Mouse (Mus musculus): ENCODE results near the gene Kcnj6.

GRCm38 (mm10) chr16:94729236-94729635 is 268.3 kb downstream of the Kcnj6 start:
- TF ChIP-seq CTCF (IDR thresholded peaks at IDR 0.05; ENCODE audit: extremely low read depth, insufficient read length, insufficient replicate concordance, low read depth, low read length) (no peak), POLR2A (IDR thresholded peaks at IDR 0.05; ENCODE audit: low read depth, low read length) (no peak)

Measured in small intestine, adult 2 months (tissue).